Mouse (Mus musculus): ENCODE measurements around the gene Tbxa2r.

DNA sequence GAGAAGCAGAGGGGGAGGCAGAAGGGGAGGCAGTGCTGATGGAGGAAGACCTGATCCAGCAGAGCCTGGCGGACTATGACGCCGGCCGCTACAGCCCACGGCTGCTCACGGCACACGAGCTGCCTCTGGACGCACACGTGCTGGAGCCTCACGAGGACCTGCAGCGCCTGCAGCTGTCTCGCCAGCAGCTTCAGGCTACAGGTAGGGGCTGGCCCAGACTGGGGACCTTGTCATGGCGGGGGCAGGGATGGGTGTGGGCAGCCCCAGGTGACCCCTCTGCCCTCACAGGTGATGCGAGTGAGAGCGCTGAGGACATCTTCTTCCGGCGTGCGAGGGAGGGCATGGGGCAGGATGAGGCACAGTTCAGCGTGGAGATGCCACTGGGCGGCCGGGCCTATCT lies 3.4 kb upstream of the Tbxa2r start:
- no peak for TF ChIP-seq CTCF (IDR thresholded peaks at IDR 0.05)
- no peak for TF ChIP-seq EP300 (IDR thresholded peaks at IDR 0.05)
